Mouse (Mus musculus) liver (tissue): ENCODE data around the gene Carmil2.
A peak's percentile ranks its signal among the peaks of the same experiment; 100 is the strongest.

Source experiments
- DNase-seq: peaks from one replicate; pipeline ENCODE4 v3.0.0-alpha.2; 2020; ENCODE audit warnings: mixed read lengths

Gene Carmil2

GRCm38 (mm10) chr8:105697196-105697780 lies 11.2 kb downstream of the Carmil2 start:
- DNase-seq: no peak

- no peak for DNase-seq
Observed at GRCm38 (mm10) chr8:105698734-105699133, 12.7 kb downstream of the Carmil2 start.

- no peak for DNase-seq
Observed at GRCm38 (mm10) chr8:105699488-105700215, 13.6 kb downstream of the Carmil2 start.

GRCm38 (mm10) chr8:105700566-105700965 lies 14.5 kb downstream of the Carmil2 start:
- peak; percentile 67 for DNase-seq

- peak; percentile 97 for DNase-seq
Observed at GRCm38 (mm10) chr8:105700966-105701824, 15.1 kb downstream of the Carmil2 start, which contains the start of the genes Acd and Pard6a. Gene Acd (minus strand): TSS chr8:105701102. Gene Pard6a (plus strand): TSS chr8:105701148.

GRCm38 (mm10) chr8:105702001-105702401 lies 15.9 kb downstream of the Carmil2 start:
- no peak for DNase-seq

GRCm38 (mm10) chr8:105702731-105703415 lies 16.8 kb downstream of the Carmil2 start:
- DNase-seq: no peak

GRCm38 (mm10) chr8:105704146-105704812 lies 18.2 kb downstream of the Carmil2 start:
- no peak for DNase-seq

GRCm38 (mm10) chr8:105704955-105705354 lies 18.9 kb downstream of the Carmil2 start:
- DNase-seq: no peak

GRCm38 (mm10) chr8:105706426-105706825 lies 20.4 kb downstream of the Carmil2 start:
- DNase-seq: no peak

GRCm38 (mm10) chr8:105707498-105708403 lies 21.7 kb downstream of the Carmil2 start, which contains the start of the genes 4933405L10Rik and Enkd1:
Gene 4933405L10Rik (plus strand): TSS chr8:105707655.
Gene Enkd1 (minus strand): TSS chr8:105708210.
- peak; percentile 80 for DNase-seq

- DNase-seq: no peak
Observed at GRCm38 (mm10) chr8:105708675-105709074, 22.6 kb downstream of the Carmil2 start.

- DNase-seq: no peak
Observed at GRCm38 (mm10) chr8:105709317-105709716, 23.2 kb downstream of the Carmil2 start.

GRCm38 (mm10) chr8:105712286-105712685 lies 26.2 kb downstream of the Carmil2 start:
- no peak for DNase-seq

- peak; percentile 92 for DNase-seq
Observed at GRCm38 (mm10) chr8:105714139-105714538, 28.1 kb downstream of the Carmil2 start.

GRCm38 (mm10) chr8:105715042-105715441 lies 29.0 kb downstream of the Carmil2 start:
- DNase-seq: no peak

GRCm38 (mm10) chr8:105716302-105716945 lies 30.4 kb downstream of the Carmil2 start:
- no peak for DNase-seq

- no peak for DNase-seq
Observed at GRCm38 (mm10) chr8:105719637-105720036, 33.6 kb downstream of the Carmil2 start.

- no peak for DNase-seq
Observed at GRCm38 (mm10) chr8:105722861-105723260, 36.8 kb downstream of the Carmil2 start.

GRCm38 (mm10) chr8:105725726-105726125 lies 39.7 kb downstream of the Carmil2 start:
- no peak for DNase-seq
